Mouse (Mus musculus) MEL (cell line): Measurements from ENCODE around the gene Exd2. TPM values are rescaled to one million over a fixed set of nuclear protein-coding genes. Genes with fewer than 3 reads are reported as not detected.
A peak's percentile ranks its signal among the peaks of the same experiment; 100 is the strongest.

Experiments used
- DNase-seq: peaks from one replicate; pipeline ENCODE4 v3.0.0; 2011; ENCODE audit warnings: low read depth, low spot score
- H3K27ac ChIP-seq: 2 replicates; pipeline ENCODE4 v1.5.1; 2012; ENCODE audit warnings: low read depth, mild to moderate bottlenecking, control low read depth, low read length, moderate library complexity; ENCODE audit not compliant: control insufficient read depth
- H3K27me3 ChIP-seq, 2 experiments: fragments of 150-350 bp in 1 of 2; sonication (generic) in 1 of 2; 2 replicates each; pipeline ENCODE4 v1.6.1; 2012; ENCODE audit warnings: low read length in 2 of 2, mild to moderate bottlenecking in 2 of 2, improper control_type of control experiment in 1 of 2, moderate library complexity in 1 of 2; ENCODE audit not compliant: insufficient read depth in 2 of 2, control insufficient read depth in 1 of 2
- H3K36me3 ChIP-seq, 2 experiments: 2 replicates each; pipeline ENCODE4 v1.6.1; 2012 to 2014; ENCODE audit warnings: low read length in 2 of 2, improper control_type of control experiment in 1 of 2, inconsistent platforms in 1 of 2, mild to moderate bottlenecking in 1 of 2; ENCODE audit not compliant: insufficient read depth in 2 of 2, control insufficient read depth in 1 of 2
- H3K4me1 ChIP-seq, 2 experiments: fragments of 150-350 bp in 1 of 2; sonication (generic) in 1 of 2; 2 replicates each; pipeline ENCODE4 v1.6.1; 2012; ENCODE audit warnings: low read length in 2 of 2, improper control_type of control experiment in 1 of 2, mild to moderate bottlenecking in 1 of 2; ENCODE audit not compliant: insufficient read depth in 2 of 2, control insufficient read depth in 1 of 2
- H3K4me3 ChIP-seq, 2 experiments: fragments of 150-350 bp in 1 of 2; sonication (generic) in 1 of 2; 2 replicates each; pipeline ENCODE4 v1.5.1; 2012; ENCODE audit warnings: low read depth in 2 of 2, low read length in 2 of 2, mild to moderate bottlenecking in 2 of 2, moderate library complexity in 2 of 2, control low read depth in 1 of 2, improper control_type of control experiment in 1 of 2; ENCODE audit not compliant: control insufficient read depth in 1 of 2, insufficient read depth in 1 of 2
- H3K79me2 ChIP-seq: 2 replicates; pipeline ENCODE4 v1.6.1; 2012; ENCODE audit warnings: mild to moderate bottlenecking, low read length, moderate library complexity; ENCODE audit not compliant: control insufficient read depth, poor library complexity, insufficient read depth
- H3K9ac ChIP-seq: 2 replicates; pipeline ENCODE4 v1.6.1; 2012; ENCODE audit warnings: low read depth, mild to moderate bottlenecking, control low read depth, low read length, moderate library complexity; ENCODE audit not compliant: control insufficient read depth, poor library complexity, severe bottlenecking
- H3K9me3 ChIP-seq: fragments of 150-350 bp; sonication (generic); replicated peaks from 2 replicates; pipeline ENCODE4 v1.6.1; 2012; ENCODE audit warnings: mild to moderate bottlenecking, low read length, improper control_type of control experiment, moderate library complexity; ENCODE audit not compliant: insufficient read depth
- BHLHE40 ChIP-seq: IDR thresholded peaks from 2 replicates; pipeline ENCODE4 v1.6.1; 2012; ENCODE audit warnings: low read depth, mild to moderate bottlenecking, inconsistent platforms, low read length, improper control_type of control experiment, borderline replicate concordance
- CHD1 ChIP-seq: IDR thresholded peaks from 2 replicates; pipeline ENCODE4 v1.6.1; 2012; ENCODE audit warnings: low read depth, mild to moderate bottlenecking, inconsistent platforms, low read length, improper control_type of control experiment
- CHD2 ChIP-seq: IDR thresholded peaks from 2 replicates; pipeline ENCODE4 v1.6.1; 2011; ENCODE audit warnings: low read length, improper control_type of control experiment
- CTCF ChIP-seq, 3 experiments: IDR thresholded peaks in 2 of 3; conservative IDR thresholded peaks in 1 of 3; 2 replicates each; pipeline ENCODE4 v1.5.1; 2011 to 2012; ENCODE audit warnings: low read length in 3 of 3, low read depth in 2 of 3, mild to moderate bottlenecking in 2 of 3, improper control_type of control experiment in 1 of 3, inconsistent platforms in 1 of 3, mixed read lengths in 1 of 3, moderate library complexity in 1 of 3; ENCODE audit not compliant: control insufficient read depth in 1 of 3, insufficient read depth in 1 of 3, poor library complexity in 1 of 3, severe bottlenecking in 1 of 3
- ELF1 ChIP-seq: IDR thresholded peaks from 2 replicates; pipeline ENCODE4 v1.6.1; 2014; ENCODE audit warnings: low read depth, mild to moderate bottlenecking, inconsistent platforms, low read length, improper control_type of control experiment, moderate library complexity
- EP300 ChIP-seq, 2 experiments: IDR thresholded peaks; 2 replicates each; pipeline ENCODE4 v1.6.1; 2011; ENCODE audit warnings: improper control_type of control experiment in 2 of 2, low read length in 2 of 2, low read depth in 1 of 2, mild to moderate bottlenecking in 1 of 2
- GABPA ChIP-seq: IDR thresholded peaks from 2 replicates; pipeline ENCODE4 v1.6.1; 2012; ENCODE audit warnings: low read depth, mild to moderate bottlenecking, inconsistent platforms, low read length, improper control_type of control experiment, moderate library complexity
- GATA1 ChIP-seq: IDR thresholded peaks from 2 replicates; pipeline ENCODE4 v1.6.1; 2011; ENCODE audit warnings: low read depth, low read length, improper control_type of control experiment
- HCFC1 ChIP-seq: IDR thresholded peaks from 2 replicates; pipeline ENCODE4 v1.6.1; 2012; ENCODE audit warnings: low read depth, mild to moderate bottlenecking, inconsistent platforms, low read length, improper control_type of control experiment, moderate library complexity
- JUND ChIP-seq: IDR thresholded peaks from 2 replicates; pipeline ENCODE4 v1.6.1; 2011; ENCODE audit warnings: low read depth, mild to moderate bottlenecking, improper control_type of control experiment, low read length
- KAT2A ChIP-seq: conservative IDR thresholded peaks from 2 replicates; pipeline ENCODE4 v1.6.1; 2012; ENCODE audit warnings: low read depth, low read length, improper control_type of control experiment, inconsistent platforms
- MAFK ChIP-seq: IDR thresholded peaks from 2 replicates; pipeline ENCODE4 v1.6.1; 2011; ENCODE audit warnings: low read depth, mild to moderate bottlenecking, low read length, improper control_type of control experiment, borderline replicate concordance
- MAZ ChIP-seq: IDR thresholded peaks from 2 replicates; pipeline ENCODE4 v1.6.1; 2012; ENCODE audit warnings: low read depth, mild to moderate bottlenecking, inconsistent platforms, low read length, improper control_type of control experiment
- MEF2A ChIP-seq: IDR thresholded peaks from 2 replicates; pipeline ENCODE4 v1.6.1; 2014; ENCODE audit warnings: low read depth, mild to moderate bottlenecking, inconsistent platforms, low read length, improper control_type of control experiment; ENCODE audit not compliant: poor library complexity, insufficient replicate concordance, severe bottlenecking; ENCODE audit errors: extremely low read depth
- MXI1 ChIP-seq: IDR thresholded peaks from 2 replicates; pipeline ENCODE4 v1.6.1; 2011; ENCODE audit warnings: mild to moderate bottlenecking, low read depth, low read length, improper control_type of control experiment
- MYB ChIP-seq: IDR thresholded peaks from 2 replicates; pipeline ENCODE4 v1.6.1; 2011; ENCODE audit warnings: mild to moderate bottlenecking, low read depth, low read length, improper control_type of control experiment
- MYC ChIP-seq: IDR thresholded peaks from 2 replicates; pipeline ENCODE4 v1.6.1; 2011; ENCODE audit warnings: low read depth, mild to moderate bottlenecking, low read length, improper control_type of control experiment, moderate library complexity
- NELFE ChIP-seq: IDR thresholded peaks from 2 replicates; pipeline ENCODE4 v1.6.1; 2011; ENCODE audit warnings: low read depth, low read length, improper control_type of control experiment
- NRF1 ChIP-seq: IDR thresholded peaks from 2 replicates; pipeline ENCODE4 v1.6.1; 2014; ENCODE audit warnings: low read depth, mild to moderate bottlenecking, inconsistent platforms, low read length, improper control_type of control experiment, moderate library complexity; ENCODE audit not compliant: poor library complexity, insufficient read depth, severe bottlenecking
- POLR2A ChIP-seq, 2 experiments: IDR thresholded peaks; 2 replicates each; pipeline ENCODE4 v1.6.1; 2011 to 2012; ENCODE audit warnings: low read length in 2 of 2, mild to moderate bottlenecking in 2 of 2, control low read depth in 1 of 2, improper control_type of control experiment in 1 of 2, low read depth in 1 of 2, moderate library complexity in 1 of 2; ENCODE audit not compliant: control insufficient read depth in 1 of 2, insufficient read depth in 1 of 2, poor library complexity in 1 of 2
- POLR2AphosphoS2 ChIP-seq: IDR thresholded peaks from 2 replicates; pipeline ENCODE4 v1.6.1; 2011; ENCODE audit warnings: low read length, improper control_type of control experiment
- POLR2AphosphoS5 ChIP-seq: IDR thresholded peaks from 2 replicates; pipeline ENCODE4 v1.6.1; 2012; ENCODE audit warnings: low read depth, borderline replicate concordance, mild to moderate bottlenecking, inconsistent platforms, low read length, moderate library complexity, mixed read lengths
- RCOR1 ChIP-seq: IDR thresholded peaks from 2 replicates; pipeline ENCODE4 v1.6.1; 2012; ENCODE audit warnings: low read depth, mild to moderate bottlenecking, inconsistent platforms, low read length, improper control_type of control experiment
- SIN3A ChIP-seq: IDR thresholded peaks from 2 replicates; pipeline ENCODE4 v1.6.1; 2012; ENCODE audit warnings: low read length, improper control_type of control experiment, inconsistent platforms
- SMC3 ChIP-seq: IDR thresholded peaks from 2 replicates; pipeline ENCODE4 v1.6.1; 2011; ENCODE audit warnings: low read depth, low read length, improper control_type of control experiment
- TAL1 ChIP-seq: IDR thresholded peaks from 2 replicates; pipeline ENCODE4 v1.6.1; 2012; ENCODE audit warnings: mild to moderate bottlenecking, inconsistent platforms, low read length, moderate library complexity, mixed read lengths
- TCF12 ChIP-seq: IDR thresholded peaks from 2 replicates; pipeline ENCODE4 v1.6.1; 2014; ENCODE audit warnings: low read depth, mild to moderate bottlenecking, inconsistent platforms, low read length, improper control_type of control experiment, moderate library complexity
- UBTF ChIP-seq: IDR thresholded peaks from 2 replicates; pipeline ENCODE4 v1.6.1; 2012; ENCODE audit warnings: low read depth, mild to moderate bottlenecking, inconsistent platforms, low read length, improper control_type of control experiment, moderate library complexity, borderline replicate concordance; ENCODE audit not compliant: insufficient read depth
- USF2 ChIP-seq, 2 experiments: IDR thresholded peaks; 2 replicates each; pipeline ENCODE4 v1.6.1; 2011 to 2012; ENCODE audit warnings: improper control_type of control experiment in 2 of 2, low read length in 2 of 2, borderline replicate concordance in 1 of 2, inconsistent platforms in 1 of 2, low read depth in 1 of 2, mild to moderate bottlenecking in 1 of 2; ENCODE audit not compliant: insufficient read depth in 1 of 2
- ZC3H11A ChIP-seq: IDR thresholded peaks from 2 replicates; pipeline ENCODE4 v1.6.1; 2012; ENCODE audit warnings: low read depth, mild to moderate bottlenecking, inconsistent platforms, low read length, improper control_type of control experiment
- ZKSCAN1 ChIP-seq: IDR thresholded peaks from 2 replicates; pipeline ENCODE4 v1.6.1; 2012; ENCODE audit warnings: low read depth, mild to moderate bottlenecking, inconsistent platforms, low read length, improper control_type of control experiment, moderate library complexity
- ZNF384 ChIP-seq: IDR thresholded peaks from 2 replicates; pipeline ENCODE4 v1.6.1; 2012; ENCODE audit warnings: low read depth, mild to moderate bottlenecking, inconsistent platforms, low read length, improper control_type of control experiment
- polyA plus RNA-seq, 2 experiments: library from polyadenylated mRNA; stranded (reverse) in 1 of 2; unstranded in 1 of 2; fragments of >175 nt in 1 of 2; fragments of >200 nt in 1 of 2; gene quantifications; 2 replicates each; pipeline versions ENCODE4 v1.2.1 to v1.2.4; 2012; ENCODE audit warnings: low replicate concordance in 2 of 2, low read depth in 1 of 2; ENCODE audit not compliant: insufficient read length in 2 of 2, insufficient read depth in 1 of 2, missing spikeins in 1 of 2
- total RNA-seq: library from RNA; depleted of rRNA; stranded (reverse); fragments of 300-350 nt; gene quantifications from 2 replicates; pipeline ENCODE4 v1.2.3, GENCODE M21; 2012

The Exd2 gene
- total and polyA plus RNA-seq, 3 experiments: 9.6 to 12.8 TPM; not detected in 1

DNA sequence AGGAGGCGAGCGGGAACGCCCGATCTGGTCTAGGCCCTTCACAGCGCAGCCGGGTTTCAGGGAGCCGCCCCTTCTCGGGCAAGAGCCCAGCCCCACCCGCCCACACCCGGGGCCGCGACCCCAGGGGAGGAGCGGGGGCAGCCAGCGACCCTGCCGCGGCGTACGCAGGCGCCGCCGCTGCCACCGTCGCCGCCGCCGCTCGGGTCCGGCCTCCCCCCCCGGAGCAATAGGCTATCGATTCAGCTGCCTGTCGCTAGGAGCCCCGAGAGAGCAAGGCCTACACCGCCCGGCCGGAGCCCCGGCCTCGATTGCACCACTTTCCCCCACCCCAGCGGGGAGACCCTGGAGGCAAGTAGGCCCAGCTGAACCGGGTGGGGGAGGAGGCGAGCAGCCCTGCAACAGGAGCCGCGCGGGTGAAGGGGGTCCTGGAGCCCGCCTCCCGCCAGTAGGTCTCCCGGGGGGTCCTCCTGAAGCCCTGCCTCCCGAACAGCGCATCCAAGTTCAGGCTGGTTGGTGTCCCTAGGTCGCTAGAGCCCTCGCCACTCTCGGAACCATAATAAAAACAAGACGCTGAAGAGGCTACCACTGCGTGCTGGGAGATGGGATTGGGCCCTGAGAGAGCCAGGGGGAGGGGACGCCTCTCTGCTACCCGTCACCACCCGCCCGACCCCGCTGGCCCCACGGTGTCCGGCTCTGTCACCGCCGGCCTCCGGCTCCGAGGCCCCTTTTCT is 27.8 kb upstream of the Exd2 start:
- peak overlapping the region; percentile 51 for H3K27ac ChIP-seq

GRCm38 (mm10) chr12:80435887-80436286 is 27.0 kb upstream of the Exd2 start:
- H3K4me3 ChIP-seq: peak overlapping the region; percentile 74 to 97
- no peaks in the 10 kb centered on the region for H3K27me3 ChIP-seq
- H3K9ac ChIP-seq: peak overlapping the region; percentile 93
- peaks cover 18% of the 10 kb centered on the region for H3K79me2 ChIP-seq
- peaks cover 2 to 11% of the 10 kb centered on the region in 2 experiments; a peak in 3 of 4 replicates for H3K36me3 ChIP-seq
- 0 out of 2 replicates have a peak, but pooled peaks have one; percentile 6 for TF ChIP-seq MXI1
- no peak for TF ChIP-seq ZNF384
- TF ChIP-seq MAZ: peak; percentile 92
- H3K9me3 ChIP-seq: no peaks in the 10 kb centered on the region
- peaks cover 0 to 7% of the 10 kb centered on the region in 2 experiments; a peak in 2 of 4 replicates for H3K4me1 ChIP-seq
- peak overlapping the region; percentile 43; the same call in 1 of the 2 replicates for H3K27ac ChIP-seq
- peak; percentile 67 for DNase-seq

More for the DNA sequence above, 27.8 kb upstream of the Exd2 start:
- H3K36me3 ChIP-seq: peaks cover 2 to 11% of the 10 kb centered on the region in 2 experiments; a peak in 3 of 4 replicates
- H3K79me2 ChIP-seq: peaks cover 19% of the 10 kb centered on the region
- peak overlapping the region; percentile 93 for H3K9ac ChIP-seq
- no peaks in the 10 kb centered on the region for H3K9me3 ChIP-seq
- H3K27me3 ChIP-seq: no peaks in the 10 kb centered on the region
- DNase-seq: peak; percentile 71
- TF ChIP-seq POLR2A (IDR thresholded peaks at IDR 0.05; ENCODE audit: control insufficient read depth in 1 of 2, insufficient read depth in 1 of 2, low read depth in 1 of 2, low read length in 2 of 2, poor library complexity in 1 of 2): 0 out of 4 replicates have a peak, but pooled peaks of 1 of the 2 experiments have one; percentile 18
- TF ChIP-seq GABPA: no peak
- no peak; the same call in 1 of the 2 replicates for TF ChIP-seq ZKSCAN1
- no peak for TF ChIP-seq TAL1
- peak; percentile 54 for TF ChIP-seq SIN3A
- 0 out of 2 replicates have a peak, but pooled peaks have one; percentile 9 for TF ChIP-seq TCF12
- no peak for TF ChIP-seq MAFK
- no peak for TF ChIP-seq ZNF384
- TF ChIP-seq POLR2AphosphoS5: no peak
- TF ChIP-seq ELF1: no peak
- TF ChIP-seq MYC: no peak
- peak; percentile 99 for TF ChIP-seq UBTF
- peak; percentile 96 for TF ChIP-seq MAZ
- peak; percentile 70 for TF ChIP-seq HCFC1
- TF ChIP-seq CTCF (IDR thresholded peaks at IDR 0.05 in 2 of 3, conservative IDR thresholded peaks at IDR 0.05 in 1 of 3; ENCODE audit: control insufficient read depth in 1 of 3, insufficient read depth in 1 of 3, low read depth in 2 of 3, low read length in 3 of 3, poor library complexity in 1 of 3, severe bottlenecking in 1 of 3): no peak
- TF ChIP-seq ZC3H11A: no peak
- no peak for TF ChIP-seq BHLHE40
- no peak; the same call in 1 of the 2 replicates for TF ChIP-seq KAT2A
- no peak for TF ChIP-seq RCOR1
- TF ChIP-seq NELFE: peak; percentile 38; the same call in 1 of the 2 replicates
- TF ChIP-seq MYB: no peak
- no peak for TF ChIP-seq SMC3
- TF ChIP-seq EP300 (IDR thresholded peaks at IDR 0.05; ENCODE audit: low read depth in 1 of 2, low read length in 2 of 2): no peak
- TF ChIP-seq GATA1: no peak
- no peak for TF ChIP-seq CHD2
- no peak for TF ChIP-seq USF2 (IDR thresholded peaks at IDR 0.05; ENCODE audit: borderline replicate concordance in 1 of 2, insufficient read depth in 1 of 2, low read depth in 1 of 2, low read length in 2 of 2)
- no peak for TF ChIP-seq MEF2A
- TF ChIP-seq CHD1: 0 out of 2 replicates have a peak, but pooled peaks have one; percentile 31
- no peak for TF ChIP-seq JUND
- TF ChIP-seq NRF1: peak; percentile 57
- TF ChIP-seq POLR2AphosphoS2: no peak
- TF ChIP-seq MXI1: 0 out of 2 replicates have a peak, but pooled peaks have one; percentile 59
- H3K4me3 ChIP-seq: peak overlapping the region; percentile 74 to 91
- peaks cover 0 to 7% of the 10 kb centered on the region in 2 experiments; a peak in 2 of 4 replicates for H3K4me1 ChIP-seq
